Mouse (Mus musculus) liver, postnatal 0 days (tissue): ENCODE measurements around the gene Snx21.

ENCODE experiments used
- CTCF ChIP-seq: sonication (generic); IDR thresholded peaks from 2 replicates; pipeline ENCODE4 v1.5.1; 2016; ENCODE audit warnings: antibody characterized with exemption, low read depth
- EP300 ChIP-seq: IDR thresholded peaks from 2 replicates; pipeline ENCODE4 v1.6.1; 2016; ENCODE audit warnings: antibody characterized with exemption, low read depth, mild to moderate bottlenecking

DNA sequence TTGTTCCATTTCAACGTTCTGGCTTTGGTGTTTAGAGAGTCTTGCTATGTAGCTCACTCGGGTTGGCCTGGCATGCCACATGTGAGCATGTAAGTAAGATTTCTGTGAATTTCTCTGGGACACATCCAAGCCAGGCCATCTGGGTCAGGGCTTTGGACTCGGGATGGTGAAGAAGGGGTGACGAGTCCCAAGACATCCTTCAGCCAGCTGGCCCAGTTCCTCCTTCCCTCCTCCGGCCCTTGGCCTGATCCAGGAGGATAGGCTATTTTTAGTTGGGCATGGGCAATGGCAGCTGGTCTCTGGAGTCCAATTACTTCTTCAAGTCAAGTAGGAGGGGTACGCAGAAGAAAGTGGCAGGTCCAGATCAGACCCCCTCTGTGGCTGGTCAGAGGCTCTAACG lies 6.8 kb upstream of the Snx21 start:
- TF ChIP-seq CTCF: no peak
- TF ChIP-seq EP300: no peak
